Mouse (Mus musculus) embryonic fibroblast, embryonic 13.5 days (primary cell): ENCODE data around the gene B3galt1.

ENCODE experiments used
- CTCF ChIP-seq: IDR thresholded peaks from 2 replicates; pipeline ENCODE4 v1.5.1; 2011; ENCODE audit warnings: mild to moderate bottlenecking, control low read depth, low read length, moderate library complexity, borderline replicate concordance; ENCODE audit not compliant: insufficient read depth
- POLR2A ChIP-seq: IDR thresholded peaks from 2 replicates; pipeline ENCODE4 v1.6.1; 2011; ENCODE audit warnings: low read depth, mild to moderate bottlenecking, control low read depth, low read length, moderate library complexity

DNA sequence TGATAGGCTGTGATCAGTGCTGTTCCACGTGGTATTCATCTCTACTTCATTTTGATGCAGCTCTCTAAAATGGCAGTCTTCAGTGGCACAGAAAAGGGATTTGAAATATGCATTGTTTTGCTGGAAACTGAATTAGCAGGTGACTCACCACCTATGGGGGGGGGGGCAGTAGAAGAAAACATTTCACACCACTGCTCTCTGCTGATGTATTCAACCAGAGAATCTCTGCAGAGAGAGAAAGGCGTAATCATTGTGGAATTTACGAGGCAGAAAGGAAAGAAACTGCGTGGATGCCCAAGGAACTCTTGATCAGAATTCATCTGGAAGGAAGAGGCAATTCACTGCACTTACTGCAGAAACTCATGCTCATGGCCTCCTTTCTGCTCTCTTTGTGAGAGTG lies 445.7 kb downstream of the B3galt1 start:
- TF ChIP-seq CTCF (no peak), POLR2A (no peak)
